Comparison of ENCODE assay signal across 23 mouse cellular contexts in the genomic region with DNA sequence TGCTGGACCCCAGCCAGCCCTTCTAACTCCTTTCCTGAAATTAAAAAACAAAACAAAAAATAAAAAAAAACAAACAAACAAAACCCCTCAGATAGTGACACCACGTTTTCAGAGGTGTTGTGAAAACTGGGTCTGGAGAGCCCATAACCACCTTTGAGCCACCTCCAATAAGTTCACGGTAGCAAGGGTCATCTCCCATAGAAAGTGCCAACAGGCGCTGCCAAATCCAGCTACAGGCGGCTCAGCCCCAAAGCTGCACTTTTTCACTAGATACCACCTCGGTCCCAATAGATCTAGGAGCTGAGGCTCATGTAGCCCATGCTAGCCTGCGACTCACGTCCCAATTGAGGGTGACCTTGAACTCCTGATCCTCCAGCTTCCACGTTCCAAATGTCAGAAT.
DNase-seq lines count a peak whose midpoint lies in the region; ATAC-seq and TF ChIP-seq lines count a peak whose summit lies in the region.
"Had no signal": no experiment of that assay in that cellular context is flagged by ENCODE, and none has a peak within 500 bp of the region (broad histone marks: within the 10 kb centered on the region; RNA-seq: fewer than 3 reads in every experiment).

No protein-coding gene starts in this region.

- no peak for TF ChIP-seq POLR2A in cerebellum, adult 2 months (IDR thresholded peaks at IDR 0.05; ENCODE audit: borderline replicate concordance, insufficient read depth, low read length)

- no peak overlapping the region for H3K4me2 ChIP-seq in hindbrain, embryonic 15.5 days
- H3K4me2 ChIP-seq in hindbrain, embryonic 11.5 days (replicated peaks; ENCODE audit: low read depth, low read length) = no peak overlapping the region
- H3K4me2 ChIP-seq in midbrain, embryonic 15.5 days = no peak overlapping the region
- H3K4me2 ChIP-seq: embryonic facial prominence, embryonic 13.5 days; limb, embryonic 15.5 days had no signal

- intact Hi-C loops in left cerebral cortex, adult 2 months (cut with DNase I) = no loop called here

- TF ChIP-seq CTCF in cerebellum, adult 2 months (IDR thresholded peaks at IDR 0.05; ENCODE audit: borderline replicate concordance, insufficient read depth, low read depth, low read length) = no peak
- TF ChIP-seq CTCF in left cerebral cortex, adult 2 months (IDR thresholded peaks at IDR 0.05) = no peak

- 58% methylated on average over 8 of the region's 8 CpGs for WGBS in cerebellum, adult 2 months
- WGBS in hindbrain, embryonic 15.5 days = 81% methylated on average over 8 of the region's 8 CpGs
- WGBS in hindbrain, embryonic 11.5 days = 88% methylated on average over 8 of the region's 8 CpGs
- WGBS in midbrain, embryonic 15.5 days = 81% methylated on average over 8 of the region's 8 CpGs

- no peaks in the 10 kb centered on the region for H3K36me3 ChIP-seq in hindbrain, embryonic 15.5 days
- no peaks in the 10 kb centered on the region for H3K36me3 ChIP-seq in hindbrain, embryonic 11.5 days (ENCODE audit: control insufficient read depth, insufficient read depth, low read length)
- H3K36me3 ChIP-seq in midbrain, embryonic 15.5 days (replicated peaks) = 0 out of 2 replicates have a peak, but pooled peaks cover 2% of the 10 kb centered on the region
- H3K36me3 ChIP-seq: embryonic facial prominence, embryonic 13.5 days; limb, embryonic 15.5 days had no signal

- H3K27me3 ChIP-seq in cerebellum, adult 2 months (ENCODE audit: control insufficient read depth, insufficient read depth, low read length) = no peaks in the 10 kb centered on the region
- no peaks in the 10 kb centered on the region for H3K27me3 ChIP-seq in hindbrain, embryonic 15.5 days
- H3K27me3 ChIP-seq in hindbrain, embryonic 11.5 days (ENCODE audit: control insufficient read depth, insufficient read depth, low read length) = no peaks in the 10 kb centered on the region
- H3K27me3 ChIP-seq in midbrain, embryonic 15.5 days (replicated peaks) = no peaks in the 10 kb centered on the region
- H3K27me3 ChIP-seq: embryonic facial prominence, embryonic 13.5 days; limb, embryonic 15.5 days had no signal

- no peak overlapping the region for H3K9ac ChIP-seq in hindbrain, embryonic 15.5 days
- no peak overlapping the region for H3K9ac ChIP-seq in hindbrain, embryonic 11.5 days (ENCODE audit: low read depth, low read length)
- H3K9ac ChIP-seq in midbrain, embryonic 15.5 days = no peak overlapping the region
- H3K9ac ChIP-seq: embryonic facial prominence, embryonic 13.5 days; limb, embryonic 15.5 days; liver, postnatal 0 days had no signal

- H3K9me3 ChIP-seq in hindbrain, embryonic 15.5 days = no peaks in the 10 kb centered on the region
- no peaks in the 10 kb centered on the region for H3K9me3 ChIP-seq in hindbrain, embryonic 11.5 days (ENCODE audit: control insufficient read depth, low read length)
- no peaks in the 10 kb centered on the region for H3K9me3 ChIP-seq in midbrain, embryonic 15.5 days
- H3K9me3 ChIP-seq: embryonic facial prominence, embryonic 13.5 days; limb, embryonic 15.5 days had no signal

- no peak for ATAC-seq in hindbrain, embryonic 15.5 days (ENCODE audit: low FRiP score, low read depth)
- no peak for ATAC-seq in hindbrain, embryonic 11.5 days (ENCODE audit: low FRiP score)
- no peak for ATAC-seq in midbrain, embryonic 15.5 days (replicated peaks)
- ATAC-seq: activated CD4-positive, CD25-positive, alpha-beta regulatory T cell, adult 4 months; CD4-positive, CD25-positive, alpha-beta regulatory T cell, adult 4 months; intestine, embryonic 16.5 days; liver, postnatal 0 days had no signal

- H3K4me3 ChIP-seq in cerebellum, adult 2 months (replicated peaks; ENCODE audit: insufficient read depth, low read depth, low read length) = no peak overlapping the region
- H3K4me3 ChIP-seq in hindbrain, embryonic 15.5 days = no peak overlapping the region
- H3K4me3 ChIP-seq in hindbrain, embryonic 11.5 days (ENCODE audit: low read depth, low read length) = no peak overlapping the region
- H3K4me3 ChIP-seq in left cerebral cortex, adult 2 months = no peak overlapping the region
- no peak overlapping the region for H3K4me3 ChIP-seq in midbrain, embryonic 15.5 days
- H3K4me3 ChIP-seq: embryonic facial prominence, embryonic 13.5 days; limb, embryonic 15.5 days had no signal

- peaks cover 34% of the 10 kb centered on the region for H3K4me1 ChIP-seq in cerebellum, adult 2 months (ENCODE audit: control insufficient read depth, insufficient read depth, low read length)
- peaks cover 9% of the 10 kb centered on the region; the same call in 1 of the 2 replicates for H3K4me1 ChIP-seq in hindbrain, embryonic 15.5 days (replicated peaks)
- H3K4me1 ChIP-seq in hindbrain, embryonic 11.5 days (replicated peaks; ENCODE audit: control insufficient read depth, insufficient read depth, low read length) = no peaks in the 10 kb centered on the region
- peaks cover 24% of the 10 kb centered on the region for H3K4me1 ChIP-seq in midbrain, embryonic 15.5 days
- H3K4me1 ChIP-seq: embryonic facial prominence, embryonic 13.5 days had no signal

- no peak for DNase-seq in cerebellum, adult 2 months
- no peak for DNase-seq in cerebellum, adult 9-11 months
- DNase-seq in hindbrain, embryonic 11.5 days (ENCODE audit: low spot score) = no peak
- no peak for DNase-seq in left cerebral cortex, adult 2 months (ENCODE audit: extremely low spot score in 1 of 2, low spot score in 2 of 2)
- DNase-seq in left cerebral cortex, adult 18-20 months (ENCODE audit: low spot score in 2 of 2) = no peak
- no peak for DNase-seq in thymus, postnatal 36 days
- DNase-seq: adrenal gland, postnatal 10 days; gastrocnemius, postnatal 10 days; heart, adult 18-20 months; heart, postnatal 4 days; layer of hippocampus, postnatal 36 days; liver, postnatal 0 days; lung, postnatal 10 days; right cerebral cortex, postnatal 14 days; spleen, adult 18-20 months; thymus, postnatal 25 days had no signal

- peak overlapping the region; percentile 51; the same call in 1 of the 2 replicates for H3K27ac ChIP-seq in cerebellum, adult 2 months (ENCODE audit: insufficient read depth, low read length)
- H3K27ac ChIP-seq in hindbrain, embryonic 15.5 days (replicated peaks) = 0 out of 2 replicates have a peak overlapping the region, but pooled peaks have one; percentile 8
- no peak overlapping the region for H3K27ac ChIP-seq in hindbrain, embryonic 11.5 days (ENCODE audit: low read depth, low read length)
- H3K27ac ChIP-seq in left cerebral cortex, adult 2 months = peak overlapping the region; percentile 51
- peak overlapping the region; percentile 27; the same call in 1 of the 2 replicates for H3K27ac ChIP-seq in midbrain, embryonic 15.5 days
- H3K27ac ChIP-seq: embryonic facial prominence, embryonic 13.5 days had no signal
